Mouse (Mus musculus) right cerebral cortex, adult 2 months (tissue): Measurements from ENCODE around the gene Ropn1.

ENCODE experiments used
- DNase-seq, 2 experiments: peaks; one replicate each; pipeline ENCODE4 v3.0.0; 2021 to 2022; ENCODE audit warnings: low spot score in 2 of 2

The Ropn1 gene

DNA sequence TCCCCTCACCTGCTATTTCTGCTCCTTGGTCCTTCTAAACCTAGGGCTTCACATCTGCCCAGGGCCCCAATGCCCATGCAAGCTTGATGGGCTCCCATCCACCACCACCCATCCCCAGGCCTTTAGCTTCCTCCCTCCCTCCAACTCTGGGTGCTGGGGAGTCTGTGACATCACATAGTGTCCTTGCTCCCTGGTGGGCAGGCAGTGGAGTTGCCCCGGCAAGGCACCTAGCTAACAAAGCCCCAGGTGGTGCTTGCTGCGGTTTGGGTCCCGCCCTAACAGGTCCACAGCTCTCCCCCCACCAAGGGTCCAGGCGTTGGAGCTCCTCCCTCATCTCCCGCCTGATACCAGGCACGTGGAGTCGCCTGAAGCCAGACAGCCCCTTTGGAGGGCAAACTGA lies at the start of gene Ropn1:
Gene Ropn1, plus strand, starts transcription at position 301 of the 400 bp plus-strand sequence.
- DNase-seq: no peak

DNA sequence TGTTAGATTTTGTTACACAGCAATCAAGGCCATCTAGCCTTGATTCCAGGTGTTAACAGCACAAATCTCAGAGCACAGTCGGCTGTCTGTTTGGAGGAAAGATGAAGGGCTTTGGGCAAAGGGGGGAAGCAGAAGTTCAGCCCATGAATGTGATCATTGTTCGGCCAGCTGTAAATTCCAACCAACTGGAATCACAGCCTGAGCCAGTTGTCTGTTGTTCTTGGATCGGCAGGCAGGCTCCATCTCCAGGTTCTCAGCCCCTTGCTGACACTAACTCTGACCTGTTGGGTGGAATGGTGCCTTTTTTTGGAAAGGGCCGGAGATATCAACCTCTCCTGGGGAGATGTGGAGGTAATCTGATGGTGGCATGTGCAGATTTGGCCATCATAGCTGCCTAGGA lies 47.8 kb upstream of the Ropn1 start:
- DNase-seq: no peak

DNA sequence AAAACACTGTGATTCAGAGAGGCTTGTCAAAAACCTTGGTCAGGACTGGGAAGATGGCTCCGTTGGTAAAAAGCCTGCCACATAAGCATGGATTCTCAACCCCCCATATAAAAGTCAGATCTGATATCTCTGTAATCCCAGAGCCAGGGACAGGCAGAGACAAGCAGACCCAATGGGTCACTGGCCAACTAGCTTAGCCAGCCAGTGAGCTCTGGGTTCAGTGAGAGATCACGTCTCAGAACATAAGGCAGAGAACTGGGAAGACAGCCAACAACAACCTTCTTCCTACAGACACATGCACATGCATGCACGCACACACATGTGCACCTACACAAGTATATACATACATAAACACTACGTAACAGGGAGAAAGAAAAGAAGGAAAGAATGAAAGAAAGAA lies 46.6 kb upstream of the Ropn1 start:
- no peak for DNase-seq

DNA sequence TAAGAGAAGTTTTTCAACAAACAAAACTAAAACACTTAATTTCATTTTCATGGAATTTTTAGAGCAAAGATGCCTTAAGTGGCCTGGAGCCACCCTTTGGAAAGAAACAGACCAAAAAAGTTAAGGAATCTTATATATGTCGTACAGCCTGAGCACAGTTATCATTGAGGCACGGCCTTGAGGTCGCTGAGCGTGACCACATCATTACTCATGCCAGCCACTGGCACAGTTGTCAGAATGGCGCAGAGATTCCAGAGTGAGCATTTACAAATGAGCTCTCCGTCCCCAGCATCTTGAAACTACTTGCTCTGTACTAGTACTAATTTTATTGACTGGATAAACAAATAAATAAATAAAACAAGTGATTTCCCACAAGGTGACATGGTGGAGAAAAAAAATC lies 45.9 kb upstream of the Ropn1 start:
- no peak for DNase-seq

DNA sequence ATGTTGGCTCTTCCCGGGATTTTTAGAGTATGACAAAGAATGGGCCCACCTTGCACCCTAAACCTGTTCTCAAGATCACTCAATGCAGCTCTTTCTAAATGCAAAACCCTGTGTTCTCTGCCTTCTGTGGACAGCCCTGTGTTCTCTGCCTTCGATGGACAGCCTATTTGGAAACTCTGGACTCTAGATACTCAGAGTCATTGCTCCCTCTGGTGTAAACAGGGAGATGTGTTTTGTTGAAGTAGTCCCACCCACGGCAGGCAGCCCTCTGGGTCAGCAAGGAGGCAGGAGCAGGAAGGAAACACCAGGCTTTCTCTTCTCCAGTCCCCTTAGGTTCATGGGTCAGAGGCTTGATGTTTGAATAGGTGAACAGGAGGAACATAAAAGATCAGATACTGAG lies 44.0 kb upstream of the Ropn1 start:
- no peak for DNase-seq

DNA sequence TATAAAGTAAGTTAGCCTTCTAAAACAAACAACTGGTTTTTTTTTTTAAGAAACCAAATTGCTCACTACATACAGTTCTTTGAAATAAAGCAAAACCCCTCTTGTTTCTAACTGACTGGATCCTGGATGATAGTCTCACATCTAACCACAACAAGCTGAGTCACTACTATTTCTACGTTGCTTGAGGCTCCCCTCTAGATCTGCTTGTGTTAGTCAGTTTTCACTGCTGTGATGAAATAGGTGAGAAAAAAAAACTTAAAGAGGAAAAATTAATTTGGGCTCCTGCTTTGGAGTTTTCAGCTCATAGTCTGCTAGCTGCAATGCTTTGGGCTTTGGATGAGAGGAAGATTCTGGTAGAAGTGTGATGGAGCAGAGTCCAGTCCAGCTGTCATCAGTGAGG lies 39.6 kb upstream of the Ropn1 start:
- DNase-seq: no peak

DNA sequence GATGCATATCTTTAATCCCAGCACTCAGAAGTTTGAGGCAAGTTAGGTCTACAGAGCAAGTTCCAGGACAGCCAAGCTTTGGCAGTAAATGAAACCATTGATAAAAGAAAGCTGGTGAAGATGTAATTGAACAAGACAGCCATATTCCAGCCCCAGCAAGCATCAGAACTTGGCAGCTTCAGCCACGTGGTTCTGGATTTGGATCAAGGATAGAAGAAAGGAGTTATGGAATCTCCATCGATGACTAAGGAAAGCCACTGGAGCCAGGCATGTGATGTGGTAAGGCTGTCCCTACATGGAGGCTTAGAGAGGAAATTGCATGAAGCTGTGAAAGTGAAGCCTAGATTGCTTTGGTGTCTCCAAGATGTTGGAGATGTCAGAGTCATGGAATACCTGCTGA lies 35.7 kb upstream of the Ropn1 start:
- DNase-seq: no peak

DNA sequence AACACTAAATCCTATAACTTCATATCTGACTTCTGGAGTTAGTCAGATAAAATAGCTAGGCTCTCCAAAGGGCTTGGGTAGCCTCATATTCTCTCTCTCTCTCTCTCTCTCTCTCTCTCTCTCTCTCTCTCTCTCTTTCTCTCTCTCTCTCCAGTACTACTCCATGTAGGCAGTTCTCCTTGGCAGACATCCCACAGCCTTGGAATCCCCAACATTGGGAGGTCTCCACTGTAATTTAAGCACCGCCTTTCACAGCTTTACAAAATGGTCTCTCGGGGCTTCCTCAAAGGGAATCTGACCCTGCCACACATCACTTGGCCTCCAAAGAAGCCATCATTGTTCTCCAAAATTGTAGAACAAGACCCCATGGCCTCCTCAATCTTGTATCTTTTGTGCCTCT lies 22.1 kb upstream of the Ropn1 start:
- no peak for DNase-seq

DNA sequence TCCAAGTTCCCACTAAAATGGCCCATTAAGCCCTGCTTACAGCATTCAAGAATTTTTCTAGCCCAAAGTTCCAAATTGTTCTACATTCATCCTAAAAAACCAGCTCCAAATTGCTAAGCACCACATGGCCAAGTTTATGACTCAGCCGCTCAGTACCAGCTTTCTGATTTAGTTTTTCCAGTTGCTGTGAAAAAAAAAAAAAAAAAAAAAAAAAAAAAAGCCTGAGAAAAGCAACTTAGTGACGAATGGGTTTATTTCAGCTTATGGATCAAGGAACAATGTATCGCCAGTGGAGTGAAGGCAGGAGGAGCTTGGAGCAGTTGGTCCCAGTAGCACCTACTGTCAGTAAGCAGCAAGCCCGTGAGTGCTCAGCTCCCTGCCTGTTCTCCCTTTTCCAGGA lies 21.3 kb upstream of the Ropn1 start:
- DNase-seq: peak in 1 of 2 experiments; percentile 56

DNA sequence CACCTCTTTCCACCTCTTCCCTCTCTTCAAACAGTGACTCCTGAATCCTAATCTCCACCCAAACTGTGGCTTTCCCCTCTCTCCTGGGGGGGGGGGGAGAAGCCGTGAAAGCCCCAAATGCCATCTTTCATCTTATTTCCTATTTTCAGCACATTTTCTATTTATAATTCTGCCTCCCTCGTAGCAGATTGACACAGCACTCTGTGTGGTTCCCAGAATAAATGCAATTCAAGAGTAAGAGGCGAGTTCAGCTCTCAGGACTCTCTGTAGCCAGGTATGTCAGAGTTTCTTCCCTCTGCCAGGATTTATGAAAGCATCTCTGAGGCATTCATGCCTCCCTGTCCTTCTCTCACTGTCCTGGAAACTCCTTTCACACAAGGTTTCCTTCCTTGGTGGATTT lies 14.2 kb upstream of the Ropn1 start:
- DNase-seq: no peak

DNA sequence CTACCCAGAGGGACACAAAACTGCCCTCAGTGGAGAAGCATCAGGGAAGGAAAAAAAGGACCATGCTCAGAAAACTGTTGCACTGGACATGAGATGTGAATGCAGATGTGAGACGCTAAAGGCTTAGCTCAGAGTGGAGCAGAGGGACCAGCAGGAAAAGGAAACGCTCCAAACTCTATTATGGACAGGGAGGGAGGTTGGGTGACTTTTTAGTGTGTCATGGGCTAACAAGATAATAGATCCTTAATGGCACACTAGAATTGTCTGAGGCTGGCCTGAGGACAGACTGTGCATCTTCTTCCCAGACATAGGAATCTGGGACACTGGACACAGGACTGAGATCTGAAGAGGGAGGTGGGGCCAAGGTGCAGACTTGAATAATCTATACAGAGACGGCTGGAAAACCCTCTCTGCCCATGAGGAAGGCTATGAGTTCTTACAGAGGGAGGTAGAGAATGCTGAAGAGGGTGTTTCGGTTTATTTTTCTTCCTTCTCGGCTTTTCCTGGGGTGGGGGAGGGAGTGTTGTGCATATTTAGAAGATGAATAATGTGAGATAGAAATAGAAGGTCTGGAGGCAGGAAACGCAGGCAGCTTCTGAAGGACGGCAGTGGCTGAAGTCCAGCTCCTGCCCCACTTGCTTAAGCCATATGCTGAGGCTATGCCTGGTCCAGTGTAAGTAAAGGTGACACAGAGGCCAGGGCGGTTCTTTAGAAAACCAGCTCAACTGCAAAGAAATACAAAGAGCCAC lies 6.0 kb upstream of the Ropn1 start:
- DNase-seq: peak; percentile 66 to 67

DNA sequence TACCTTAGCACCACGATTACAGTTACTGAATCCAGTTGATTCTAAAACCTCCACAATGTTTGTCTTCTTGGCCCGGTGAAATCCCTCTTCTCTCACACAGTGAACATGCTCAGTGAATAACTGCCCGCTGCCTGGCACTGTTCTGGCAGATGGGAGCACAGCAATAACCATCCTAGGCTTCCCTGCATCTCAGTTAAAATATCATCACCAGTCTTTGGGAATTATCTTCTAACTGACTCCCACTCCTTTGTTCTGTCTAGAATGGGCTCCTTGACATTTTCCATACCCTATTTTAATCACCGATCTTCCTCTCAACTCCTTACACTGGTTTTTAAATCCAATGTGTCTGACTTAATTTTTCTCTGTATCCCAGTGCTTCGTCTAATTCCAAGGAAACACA lies 3.3 kb downstream of the Ropn1 start:
- no peak for DNase-seq

DNA sequence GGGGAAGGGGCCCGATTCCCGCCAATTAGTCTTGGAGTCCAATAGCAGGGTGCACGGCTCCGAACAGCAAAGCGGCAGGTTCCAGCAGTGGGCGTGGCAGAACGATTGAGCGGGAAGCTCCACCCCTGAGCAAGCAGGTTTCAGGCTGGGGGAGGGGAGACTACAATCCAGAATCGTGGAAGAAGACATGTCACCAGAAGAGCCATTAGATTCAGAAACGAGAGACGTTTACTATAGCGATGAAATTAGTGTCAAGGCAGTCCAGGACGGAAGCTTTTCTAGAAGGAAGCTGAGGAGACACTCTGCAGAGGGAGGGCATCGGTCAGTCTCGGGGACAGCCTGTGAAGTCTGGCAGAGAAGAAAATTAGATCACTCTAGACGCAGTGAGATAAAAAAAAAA lies 7.8 kb downstream of the Ropn1 start:
- peak in 1 of 2 experiments; percentile 57 for DNase-seq

DNA sequence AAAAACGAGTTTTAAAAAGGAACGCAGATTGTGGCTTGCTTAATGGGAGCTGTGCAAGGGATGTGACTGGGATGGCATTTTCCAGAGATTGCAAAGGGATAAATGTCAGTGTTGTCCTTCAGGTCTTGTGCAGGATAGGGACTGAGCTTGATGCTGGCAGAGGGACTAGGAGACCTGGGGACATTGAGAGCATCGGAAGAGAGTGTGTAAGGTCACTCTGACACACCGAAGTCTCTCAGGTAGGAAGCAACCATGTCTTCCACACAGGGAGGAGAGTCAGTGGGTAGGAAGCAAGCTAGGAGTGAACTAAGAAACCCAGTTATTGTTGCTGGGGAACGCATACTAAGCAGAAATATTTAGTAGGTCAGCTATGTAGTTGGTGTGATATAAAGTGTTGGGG lies 8.3 kb downstream of the Ropn1 start:
- DNase-seq: no peak

DNA sequence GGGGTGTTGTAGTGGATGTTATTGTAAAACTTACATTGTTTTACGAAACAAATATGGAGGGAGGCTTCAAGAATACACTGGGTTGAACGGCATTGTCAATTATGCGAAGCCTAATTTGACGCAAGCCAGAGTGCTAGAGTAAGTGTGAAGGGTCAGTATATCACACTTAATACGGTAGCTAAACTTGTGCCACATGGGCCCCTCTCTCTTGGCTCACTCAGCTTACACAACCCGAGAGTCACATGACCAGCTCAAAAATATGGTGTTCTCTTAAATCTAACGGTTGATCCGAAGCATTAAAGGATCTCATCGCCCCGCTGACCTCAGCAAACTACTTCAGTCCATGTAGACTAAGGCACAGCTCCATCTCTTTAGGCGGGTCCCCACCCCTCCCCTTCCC lies 8.7 kb downstream of the Ropn1 start:
- DNase-seq: no peak

DNA sequence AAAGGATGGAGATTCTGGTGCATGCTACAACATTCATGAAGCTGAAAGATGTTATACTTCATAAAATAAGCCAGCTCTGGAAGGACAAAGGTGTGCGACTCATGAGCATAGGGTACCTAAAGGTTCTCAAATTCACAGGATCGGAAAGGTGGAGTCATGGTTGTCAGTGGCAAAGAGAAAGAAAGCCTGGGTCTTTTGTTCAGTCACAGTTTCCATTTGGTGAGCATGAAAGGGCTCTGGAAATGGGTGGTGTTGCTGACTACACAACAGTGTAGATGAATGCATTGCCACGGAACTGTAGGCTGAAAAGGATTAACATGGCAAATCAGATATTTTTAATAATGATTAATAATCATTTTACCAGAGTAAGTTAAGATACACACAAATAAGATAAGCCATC lies 14.8 kb downstream of the Ropn1 start:
- no peak for DNase-seq

DNA sequence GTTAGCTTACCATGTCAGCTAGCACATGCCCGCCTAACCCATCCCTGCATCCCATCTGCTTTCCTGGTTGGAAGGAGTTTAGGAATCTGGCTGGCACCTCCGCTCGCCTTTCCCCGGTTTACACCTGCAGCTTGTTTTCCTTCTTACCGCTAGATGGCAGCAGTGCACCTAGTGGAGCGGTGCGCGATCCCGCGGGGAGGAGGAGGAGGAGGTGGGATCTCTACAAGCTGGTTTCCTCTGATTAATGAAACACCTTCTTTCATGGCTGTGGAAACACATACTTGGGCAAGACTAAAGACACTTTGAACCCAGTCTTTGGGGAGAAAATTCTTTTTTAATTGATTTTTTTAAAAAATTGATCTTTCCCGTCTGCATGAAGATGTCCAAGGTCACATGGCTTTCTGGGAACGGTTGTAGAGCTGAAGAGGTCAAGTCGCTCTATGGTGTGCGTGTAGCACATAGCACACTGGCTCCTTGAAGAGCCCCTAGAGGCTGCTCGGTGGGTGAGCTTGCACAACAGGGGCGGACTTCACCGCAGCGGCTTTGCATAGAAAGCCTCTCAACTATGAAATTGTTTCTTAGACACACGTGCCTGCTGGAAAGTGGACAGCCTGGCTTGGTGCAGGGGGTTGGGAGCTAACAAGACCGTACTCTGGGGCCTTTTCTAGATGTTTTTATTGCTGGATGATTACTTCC lies 17.5 kb downstream of the Ropn1 start:
- peak; percentile 78 for DNase-seq

DNA sequence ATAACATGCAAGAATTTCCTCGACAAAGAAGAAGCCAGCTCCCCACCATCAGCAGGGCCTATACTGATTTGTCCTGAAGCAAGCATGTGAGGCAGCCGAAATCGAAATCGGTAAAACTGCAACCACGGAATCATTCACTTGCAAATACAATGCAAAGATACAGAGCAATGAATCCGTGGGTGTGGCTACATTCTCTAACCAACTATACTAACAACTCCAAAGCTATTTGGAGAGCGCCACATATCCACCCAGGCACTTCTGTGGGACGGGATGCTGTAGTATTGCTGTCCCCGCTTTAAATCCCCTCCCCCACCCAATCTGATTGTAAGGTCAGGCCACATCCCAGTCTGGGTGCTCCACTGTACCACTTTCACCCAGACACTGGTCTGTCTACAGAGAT lies 18.6 kb downstream of the Ropn1 start:
- DNase-seq: no peak

DNA sequence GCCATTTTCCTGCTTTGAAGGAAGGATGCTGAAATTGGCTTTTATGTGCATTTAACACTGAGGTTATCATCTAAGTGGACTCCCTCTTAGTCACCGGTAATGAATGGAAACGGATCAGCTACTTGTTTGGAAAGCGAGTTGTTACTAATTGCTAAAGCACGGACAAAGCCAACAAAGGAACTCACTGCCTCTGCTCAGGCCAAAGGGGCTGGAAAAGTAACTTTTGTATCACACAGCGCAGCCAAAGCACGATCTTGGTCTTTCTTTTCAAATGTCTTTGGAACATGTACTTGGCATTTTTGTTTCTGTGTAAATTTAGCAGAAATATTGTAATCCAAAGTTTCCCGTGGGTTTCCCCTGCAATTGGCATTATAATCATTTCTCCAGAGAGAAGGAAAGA lies 22.2 kb downstream of the Ropn1 start:
- no peak for DNase-seq

DNA sequence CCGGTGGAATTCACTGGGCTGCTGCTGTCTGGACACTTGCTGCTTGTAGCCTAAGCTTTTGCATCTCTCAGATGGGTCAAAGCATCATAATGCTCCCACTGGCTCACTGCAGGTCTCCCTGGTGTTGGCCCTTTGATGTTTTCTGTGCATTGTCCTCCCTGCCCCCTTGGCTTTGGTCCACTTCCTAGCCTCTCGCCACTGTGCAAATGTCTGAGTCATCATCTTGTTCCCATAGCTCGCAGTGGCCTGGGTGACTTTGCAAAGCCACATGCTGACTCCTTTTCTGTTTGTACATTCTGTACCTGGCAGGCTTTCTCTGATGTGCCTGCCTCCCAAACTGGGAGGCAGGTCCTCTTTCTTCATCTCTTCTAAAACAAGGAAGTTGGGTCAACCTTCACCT lies 23.1 kb downstream of the Ropn1 start:
- DNase-seq: no peak

DNA sequence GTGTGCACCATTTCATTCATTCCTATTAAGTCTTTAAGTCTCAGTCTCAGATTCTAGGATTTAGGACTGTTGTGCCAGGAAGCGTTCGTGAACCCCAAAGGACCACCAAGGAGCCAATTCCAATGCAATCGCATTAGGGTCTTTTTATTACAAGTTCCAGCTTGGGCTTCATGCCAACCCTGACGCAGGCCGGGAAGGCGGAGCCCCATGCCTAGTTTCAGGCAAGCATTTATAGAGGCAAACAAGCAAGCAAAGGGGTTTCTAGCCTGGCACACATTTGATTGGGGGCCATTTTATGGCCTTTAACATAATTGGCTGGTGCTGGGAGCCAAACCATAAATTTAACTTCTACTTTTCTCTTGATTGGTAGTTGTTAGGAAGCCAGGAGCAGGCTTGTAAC lies 24.6 kb downstream of the Ropn1 start:
- DNase-seq: no peak

DNA sequence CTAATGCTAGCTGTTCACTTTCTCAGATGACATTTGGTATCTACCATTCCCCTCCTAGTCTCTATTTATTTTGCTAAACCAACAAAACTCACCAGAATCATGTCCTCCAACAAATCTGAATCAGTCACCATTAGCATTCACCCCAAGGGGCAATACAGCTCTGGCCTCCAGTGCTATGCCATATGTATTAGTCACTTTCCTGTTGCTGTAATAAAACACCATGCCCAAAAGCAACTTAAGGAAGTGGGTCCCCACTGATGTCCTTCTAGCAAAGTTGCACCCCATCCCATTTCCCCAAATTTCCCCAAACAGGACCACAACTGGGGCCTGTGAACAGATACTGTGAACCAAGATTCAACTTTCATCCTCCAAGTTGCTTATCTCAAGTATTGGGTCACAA lies 32.1 kb downstream of the Ropn1 start:
- no peak for DNase-seq

DNA sequence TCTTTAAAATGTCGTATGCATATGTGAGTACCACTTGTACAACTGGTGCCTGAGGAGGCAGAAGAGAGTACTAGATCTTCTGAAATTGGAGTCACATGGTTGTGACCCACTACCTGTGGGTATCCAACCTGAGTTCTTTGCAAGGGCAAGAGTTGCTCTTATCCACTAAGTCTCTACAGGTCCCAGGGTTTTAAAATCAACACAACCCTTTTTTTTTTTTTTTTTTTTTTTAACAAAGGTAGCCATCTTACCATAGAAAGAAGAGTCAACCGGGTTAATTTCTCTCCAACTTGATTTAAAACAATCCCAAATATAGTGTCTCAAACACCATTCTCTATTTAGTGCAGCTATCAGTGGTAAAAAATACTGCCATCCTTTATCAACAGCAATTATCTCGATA lies 40.2 kb downstream of the Ropn1 start:
- DNase-seq: no peak
